25 mouse cellular contexts compared by ENCODE assay signal in genomic region chr13:73279196-73279595, GRCm38 (mm10). TPM values are rescaled to one million over a fixed set of nuclear protein-coding genes. Genes with fewer than 3 reads are reported as not detected.
A peak's percentile ranks its signal among the peaks of the same experiment; 100 is the strongest.
DNase-seq lines count a peak whose midpoint lies in the region; ATAC-seq and TF ChIP-seq lines count a peak whose summit lies in the region.
"Had no signal": no experiment of that assay in that cellular context is flagged by ENCODE, and none has a peak within 500 bp of the region (broad histone marks: within the 10 kb centered on the region; RNA-seq: fewer than 3 reads in every experiment).

No protein-coding gene starts in this region.

- H3K9ac ChIP-seq in heart, postnatal 0 days (replicated peaks; ENCODE audit: low read depth, low read length) = no peak overlapping the region
- no peak overlapping the region for H3K9ac ChIP-seq in intestine, embryonic 15.5 days
- H3K9ac ChIP-seq: embryonic facial prominence, embryonic 12.5 days; forebrain, embryonic 12.5 days; heart, embryonic 13.5 days; hindbrain, embryonic 13.5 days had no signal

- peaks cover 57% of the 10 kb centered on the region for H3K4me1 ChIP-seq in heart, postnatal 0 days (ENCODE audit: control insufficient read depth, insufficient read depth)
- no peaks in the 10 kb centered on the region for H3K4me1 ChIP-seq in intestine, embryonic 15.5 days (replicated peaks)
- peaks cover 14% of the 10 kb centered on the region for H3K4me1 ChIP-seq in small intestine, adult 2 months (ENCODE audit: control insufficient read depth, insufficient read depth, insufficient read length, low read length)
- H3K4me1 ChIP-seq: embryonic facial prominence, embryonic 12.5 days; forebrain, embryonic 12.5 days; hindbrain, embryonic 13.5 days had no signal

- H3K9me3 ChIP-seq in heart, postnatal 0 days (replicated peaks; ENCODE audit: control insufficient read depth, low read length) = no peaks in the 10 kb centered on the region
- H3K9me3 ChIP-seq in intestine, embryonic 15.5 days = no peaks in the 10 kb centered on the region
- H3K9me3 ChIP-seq: embryonic facial prominence, embryonic 12.5 days; forebrain, embryonic 12.5 days; heart, embryonic 13.5 days; hindbrain, embryonic 13.5 days had no signal

- WGBS in heart, postnatal 0 days = 82% methylated on average over 1 of the region's 1 CpGs
- WGBS in intestine, embryonic 15.5 days = 56% methylated on average over 1 of the region's 1 CpGs
- 25% methylated on average over 1 of the region's 1 CpGs for WGBS in small intestine, adult 2 months

- no peak for TF ChIP-seq EP300 in heart, postnatal 0 days (IDR thresholded peaks at IDR 0.05; ENCODE audit: low read depth)

- no peak for ATAC-seq in heart, postnatal 0 days (ENCODE audit: insufficient read depth, low read depth)
- ATAC-seq in intestine, embryonic 15.5 days = peak; percentile 93
- ATAC-seq: forebrain, embryonic 16.5 days; hindbrain, postnatal 0 days had no signal

- H3K4me2 ChIP-seq in heart, postnatal 0 days (ENCODE audit: low read depth, low read length) = no peak overlapping the region
- no peak overlapping the region; the same call in 1 of the 2 replicates for H3K4me2 ChIP-seq in intestine, embryonic 15.5 days (replicated peaks)
- H3K4me2 ChIP-seq: embryonic facial prominence, embryonic 12.5 days; forebrain, embryonic 12.5 days; heart, embryonic 13.5 days; hindbrain, embryonic 13.5 days had no signal

- no peaks in the 10 kb centered on the region for H3K27me3 ChIP-seq in heart, postnatal 0 days (ENCODE audit: control insufficient read depth, insufficient read depth, low read length)
- H3K27me3 ChIP-seq in intestine, embryonic 15.5 days (replicated peaks) = peaks cover 2% of the 10 kb centered on the region; the same call in 1 of the 2 replicates
- H3K27me3 ChIP-seq in small intestine, adult 2 months (ENCODE audit: control insufficient read depth, insufficient read depth, low read length) = no peaks in the 10 kb centered on the region

- no peak for TF ChIP-seq POLR2A in small intestine, adult 2 months (IDR thresholded peaks at IDR 0.05; ENCODE audit: low read depth, low read length)

- no peak for TF ChIP-seq CTCF in heart, postnatal 0 days (IDR thresholded peaks at IDR 0.05; ENCODE audit: low read depth)
- no peak for TF ChIP-seq CTCF in small intestine, adult 2 months (IDR thresholded peaks at IDR 0.05; ENCODE audit: extremely low read depth, insufficient read length, insufficient replicate concordance, low read depth, low read length)

- no peaks in the 10 kb centered on the region for H3K36me3 ChIP-seq in heart, postnatal 0 days (replicated peaks; ENCODE audit: control insufficient read depth, insufficient read depth, low read length)
- H3K36me3 ChIP-seq in intestine, embryonic 15.5 days = no peaks in the 10 kb centered on the region
- no peaks in the 10 kb centered on the region for H3K36me3 ChIP-seq in small intestine, adult 2 months (ENCODE audit: control insufficient read depth, insufficient read depth, low read length)
- H3K36me3 ChIP-seq: embryonic facial prominence, embryonic 12.5 days; forebrain, embryonic 12.5 days; heart, embryonic 13.5 days; hindbrain, embryonic 13.5 days had no signal

- H3K4me3 ChIP-seq in heart, postnatal 0 days (ENCODE audit: low read depth, low read length) = no peak overlapping the region
- H3K4me3 ChIP-seq in intestine, embryonic 15.5 days (replicated peaks) = no peak overlapping the region
- no peak overlapping the region for H3K4me3 ChIP-seq in small intestine, adult 2 months (ENCODE audit: low read depth, low read length)
- H3K4me3 ChIP-seq: embryonic facial prominence, embryonic 12.5 days; forebrain, embryonic 12.5 days; heart, adult 2 months; heart, embryonic 13.5 days; hindbrain, embryonic 13.5 days had no signal

- H3K27ac ChIP-seq in heart, postnatal 0 days (ENCODE audit: low read depth) = 0 out of 2 replicates have a peak overlapping the region, but pooled peaks have one; percentile 1
- H3K27ac ChIP-seq in intestine, embryonic 15.5 days = peak overlapping the region; percentile 62
- peak overlapping the region; percentile 33; the same call in 1 of the 2 replicates for H3K27ac ChIP-seq in small intestine, adult 2 months (ENCODE audit: insufficient read depth, low read depth, low read length)
- H3K27ac ChIP-seq: embryonic facial prominence, embryonic 12.5 days; forebrain, embryonic 12.5 days; heart, adult 2 months; heart, embryonic 13.5 days; hindbrain, embryonic 13.5 days; hindbrain, postnatal 0 days had no signal

- DNase-seq in heart, postnatal 0 days (ENCODE audit: low spot score) = no peak
- no peak for DNase-seq in heart, adult 9 months (ENCODE audit: low spot score in 2 of 2)
- peak; percentile 62 for DNase-seq in A20 (ENCODE audit: low read depth, low spot score)
- no peak for DNase-seq in urinary bladder, adult 18-20 months (ENCODE audit: low spot score in 2 of 2)
- no peak for DNase-seq in urinary bladder, postnatal 25 days (ENCODE audit: low spot score)
- DNase-seq: adrenal gland, adult 2 months; adrenal gland, postnatal 36 days; cerebellum, adult 2 months; cerebellum, postnatal 14 days; embryo, embryonic 11 days; gastrocnemius, postnatal 10 days; heart, adult 2 months; heart, postnatal 10 days had no signal

RNA-seq across cellular contexts. Expression of gene Irx4, which starts 18.9 kb away (rescaled TPM):
- 64.0 and 85.4 TPM in 2 replicates for total RNA-seq in heart, postnatal 0 days (2014; rRNA removed; ENCODE audit: low replicate concordance)
- polyA plus RNA-seq in heart, postnatal 0 days (2015; fragmentation: Nextera tagmentation; extraction: Ambion mirVana) = 43.4 and 54.9 TPM in 2 replicates
- polyA plus RNA-seq in intestine, embryonic 15.5 days (2015; fragmentation: Nextera tagmentation; extraction: Ambion mirVana) = 0.26 and 0.47 TPM in 2 replicates
- polyA plus RNA-seq in small intestine, adult 2 months (2012; rRNA removed) = 0.34 TPM in 1 of 2 replicates, not detected in the other
- total RNA-seq: adrenal gland, adult 2 months; adrenal gland, postnatal 36 days; common myeloid progenitor, adult 5-6 weeks; gastrocnemius, postnatal 10 days; hematopoietic stem cell, adult 5-6 weeks had no signal
- polyA plus RNA-seq: adrenal gland, adult 2 months; forebrain, embryonic 16.5 days; frontal cortex, adult 2 months; gonadal fat pad, adult 2 months had no signal

RNA-seq across cellular contexts. Expression of gene Mrpl36, which starts 49.1 kb away (rescaled TPM):
- 62.9 and 102 TPM in 2 replicates for total RNA-seq in heart, postnatal 0 days (2014; rRNA removed; ENCODE audit: low replicate concordance)
- 130 and 135 TPM in 2 replicates for polyA plus RNA-seq in heart, postnatal 0 days (2015; fragmentation: Nextera tagmentation; extraction: Ambion mirVana)
- polyA plus RNA-seq in intestine, embryonic 15.5 days (2015; fragmentation: Nextera tagmentation; extraction: Ambion mirVana) = 159 and 160 TPM in 2 replicates
- polyA plus RNA-seq in small intestine, adult 2 months (2012; rRNA removed) = 80.4 and 89.9 TPM in 2 replicates

RNA-seq across cellular contexts. Expression of gene Ndufs6, which starts 49.1 kb away (rescaled TPM):
- 333 and 427 TPM in 2 replicates for total RNA-seq in heart, postnatal 0 days (2014; rRNA removed; ENCODE audit: low replicate concordance)
- 1,466 and 1,522 TPM in 2 replicates for polyA plus RNA-seq in heart, postnatal 0 days (2015; fragmentation: Nextera tagmentation; extraction: Ambion mirVana)
- polyA plus RNA-seq in intestine, embryonic 15.5 days (2015; fragmentation: Nextera tagmentation; extraction: Ambion mirVana) = 464 and 509 TPM in 2 replicates
- polyA plus RNA-seq in small intestine, adult 2 months (2012; rRNA removed) = 34.5 and 57.4 TPM in 2 replicates

Comparison
In these comparisons a context has a peak if more than half of its experiments do, and no peak if none do; other contexts are left out.
1. H3K27ac ChIP-seq: peak in every context shown above with its lines; median percentile 62 in intestine, embryonic 15.5 days; 33 in small intestine, adult 2 months; 1 in heart, postnatal 0 days.
2. RNA of gene Irx4, which starts 18.9 kb away (polyA plus RNA-seq): 43.4 to 54.9 TPM in heart, postnatal 0 days; 0.34 TPM in small intestine, adult 2 months and 0.26 to 0.47 TPM in intestine, embryonic 15.5 days; every median in the first group is over 10 times any median in the second.